Mouse (Mus musculus) hindbrain, embryonic 10.5 days (tissue): ENCODE measurements at regions not wholly inside any gene's neighbourhood (a gene's known extent, or its start where the extent isn't known, plus 50 kb on each side); places are given as distances from the start of the nearest gene placed in this dataset.
"Not testable (repeated sequence)": the region's sequence is repeated elsewhere in the genome, so short reads cannot be mapped to it uniquely, and the experiment has no call there.

Source experiments
- DNase-seq: peaks from one replicate; pipeline ENCODE4 v3.0.0-alpha.2; 2017; ENCODE audit warnings: low spot score
- H3K27ac ChIP-seq: fragments of 300-500 bp; sonication (generic); 2 replicates; pipeline ENCODE4 v1.5.1; 2016; ENCODE audit warnings: mild to moderate bottlenecking, moderate library complexity
- H3K27me3 ChIP-seq: fragments of 300-500 bp; sonication (generic); 2 replicates; pipeline ENCODE4 v1.6.1; 2016; ENCODE audit warnings: mild to moderate bottlenecking; ENCODE audit not compliant: poor library complexity, insufficient read depth, severe bottlenecking
- H3K36me3 ChIP-seq: fragments of 300-500 bp; sonication (generic); 2 replicates; pipeline ENCODE4 v1.6.1; 2016; ENCODE audit warnings: mild to moderate bottlenecking, moderate library complexity
- H3K4me1 ChIP-seq: fragments of 300-500 bp; sonication (generic); replicated peaks from 2 replicates; pipeline ENCODE4 v1.6.1; 2016; ENCODE audit warnings: mild to moderate bottlenecking
- H3K4me3 ChIP-seq: fragments of 300-500 bp; sonication (generic); 2 replicates; pipeline ENCODE4 v1.5.1; 2016; ENCODE audit warnings: mild to moderate bottlenecking, moderate library complexity
- H3K9me3 ChIP-seq: fragments of 300-500 bp; sonication (generic); 2 replicates; pipeline ENCODE4 v1.6.1; 2016; ENCODE audit warnings: mild to moderate bottlenecking, moderate library complexity
- WGBS: fragments of 180-500 bp; shearing (Covaris S2); methylation state at CpG from one replicate; pipeline ENCODE4 v1.1.7; 2016; 5-methylcytosine and 5-hydroxymethylcytosine counted together

- H3K9me3 ChIP-seq, H3K4me1 ChIP-seq, H3K27ac ChIP-seq, DNase-seq, H3K27me3 ChIP-seq, H3K36me3 ChIP-seq, H3K4me3 ChIP-seq: not testable (repeated sequence)
- WGBS, result 70% methylated on average over 2 of the region's 2 CpGs
These were observed 629.7 kb upstream of the Prmt6 start for GRCm38 (mm10) chr3:110880472-110880871.

GRCm38 (mm10) chr3:110865989-110866388, 615.2 kb upstream of the Prmt6 start:
- Histone ChIP-seq H3K9me3 (no peaks in the 10 kb centered on the region), H3K36me3 (no peaks in the 10 kb centered on the region), H3K4me3 (no peak overlapping the region), H3K27ac (no peak overlapping the region), H3K4me1 (no peaks in the 10 kb centered on the region), H3K27me3 (no peaks in the 10 kb centered on the region)
- DNase-seq, result no peak
- WGBS, result 79% methylated on average over 1 of the region's 1 CpGs

GRCm38 (mm10) chr3:110847222-110847621, 596.4 kb upstream of the Prmt6 start:
- H3K9me3 ChIP-seq, result no peaks in the 10 kb centered on the region
- no peaks in the 10 kb centered on the region for H3K36me3 ChIP-seq
- no peak overlapping the region for H3K4me3 ChIP-seq
- DNase-seq, result no peak
- no peaks in the 10 kb centered on the region for H3K27me3 ChIP-seq
- WGBS, result 80% methylated on average over 2 of the region's 2 CpGs
- H3K27ac ChIP-seq, result no peak overlapping the region
- H3K4me1 ChIP-seq, result no peaks in the 10 kb centered on the region

- H3K36me3 ChIP-seq, result no peaks in the 10 kb centered on the region
- no peak for DNase-seq
- no peaks in the 10 kb centered on the region for H3K4me1 ChIP-seq
- no peak overlapping the region for H3K4me3 ChIP-seq
- no peaks in the 10 kb centered on the region for H3K27me3 ChIP-seq
- WGBS, result 84% methylated on average over 3 of the region's 3 CpGs
- no peak overlapping the region for H3K27ac ChIP-seq
- no peaks in the 10 kb centered on the region for H3K9me3 ChIP-seq
These were observed 570.1 kb upstream of the Prmt6 start for GRCm38 (mm10) chr3:110820709-110821401.

DNA sequence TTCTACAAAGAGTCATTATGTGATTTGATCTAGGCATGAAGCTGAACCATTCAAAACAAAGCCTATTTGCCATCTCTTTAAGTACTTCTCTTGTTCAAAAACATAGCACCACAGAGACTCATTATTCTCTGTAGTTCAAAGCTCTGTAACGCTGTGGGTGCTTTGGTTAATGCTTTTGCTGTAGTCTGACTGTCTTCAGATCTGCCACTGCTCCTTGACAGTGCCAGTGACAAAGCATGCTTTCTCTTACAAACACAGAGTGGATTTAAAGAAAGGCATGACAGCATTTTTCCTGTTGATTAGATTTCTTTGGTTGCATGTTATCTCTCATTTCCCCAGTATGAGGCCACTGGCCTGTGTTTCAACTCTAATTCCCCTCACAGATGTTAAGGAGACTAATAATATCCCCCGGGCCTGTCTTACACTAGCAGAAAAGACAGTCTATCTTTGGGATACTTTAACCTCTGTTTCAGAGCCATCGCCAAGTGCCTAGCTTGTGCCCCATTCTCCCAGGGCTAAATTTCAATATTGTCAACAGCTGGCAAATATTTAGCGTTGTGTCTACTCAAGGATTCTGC, 538.3 kb upstream of the Prmt6 start:
- no peaks in the 10 kb centered on the region for H3K9me3 ChIP-seq
- H3K27ac ChIP-seq, result no peak overlapping the region
- DNase-seq, result no peak
- H3K36me3 ChIP-seq, result no peaks in the 10 kb centered on the region
- H3K4me1 ChIP-seq, result peaks cover 9% of the 10 kb centered on the region
- WGBS, result 52% methylated on average over 4 of the region's 4 CpGs
- H3K4me3 ChIP-seq, result no peak overlapping the region
- H3K27me3 ChIP-seq, result no peaks in the 10 kb centered on the region

DNA sequence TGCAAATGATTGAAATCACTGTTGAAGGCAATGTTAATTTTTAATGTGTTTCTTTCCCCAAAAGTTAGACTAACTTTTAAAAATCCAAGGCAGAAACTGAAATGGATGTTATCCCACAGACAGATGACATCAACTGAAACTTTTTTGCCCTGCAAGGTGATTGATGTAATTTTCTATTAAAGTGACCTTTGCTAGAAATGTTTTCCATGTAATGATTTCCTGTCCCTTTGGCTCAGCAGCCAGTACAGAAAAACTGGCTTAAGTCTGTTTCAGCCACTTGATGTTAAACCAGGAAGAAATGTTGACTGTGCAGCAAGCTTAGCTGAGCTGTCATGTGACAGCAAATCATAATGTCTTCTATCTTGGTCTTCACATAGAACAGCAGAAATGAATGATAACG, 504.5 kb upstream of the Prmt6 start:
- Histone ChIP-seq H3K4me1 (no peaks in the 10 kb centered on the region), H3K27ac (no peak overlapping the region), H3K9me3 (no peaks in the 10 kb centered on the region), H3K36me3 (no peaks in the 10 kb centered on the region), H3K27me3 (no peaks in the 10 kb centered on the region), H3K4me3 (no peak overlapping the region)
- no peak for DNase-seq
- 97% methylated on average over 1 of the region's 1 CpGs for WGBS

DNA sequence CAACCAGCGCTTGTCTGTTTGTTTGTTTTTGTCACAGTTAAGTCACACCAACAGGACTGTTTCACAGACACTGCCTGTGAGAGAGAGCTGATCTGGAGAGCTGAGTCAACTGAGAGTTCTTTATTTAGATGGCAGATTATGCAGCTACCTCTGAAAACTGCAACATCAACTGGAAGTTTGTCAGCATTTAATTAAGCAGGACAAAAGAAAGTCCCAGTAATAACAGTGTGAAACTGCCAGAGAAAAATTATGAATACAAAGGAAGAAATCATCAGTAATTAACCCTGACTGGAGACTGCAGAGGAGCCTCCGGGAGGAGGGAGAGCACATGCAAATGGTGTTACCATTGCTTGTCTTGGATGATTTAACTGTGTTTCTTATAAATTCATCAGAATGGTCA, 495.5 kb upstream of the Prmt6 start:
- DNase-seq, result no peak
- Histone ChIP-seq H3K27ac (no peak overlapping the region), H3K4me3 (no peak overlapping the region), H3K9me3 (no peaks in the 10 kb centered on the region), H3K4me1 (no peaks in the 10 kb centered on the region), H3K36me3 (no peaks in the 10 kb centered on the region), H3K27me3 (no peaks in the 10 kb centered on the region)
- 53% methylated on average over 2 of the region's 2 CpGs for WGBS

GRCm38 (mm10) chr3:110700122-110700521, 449.3 kb upstream of the Prmt6 start:
- 35% methylated on average over 4 of the region's 4 CpGs for WGBS
- DNase-seq, result no peak
- Histone ChIP-seq H3K36me3 (no peaks in the 10 kb centered on the region), H3K27ac (no peak overlapping the region), H3K4me3 (no peak overlapping the region), H3K4me1 (peaks cover 7% of the 10 kb centered on the region; the same call in 1 of the 2 replicates), H3K9me3 (no peaks in the 10 kb centered on the region), H3K27me3 (no peaks in the 10 kb centered on the region)

DNA sequence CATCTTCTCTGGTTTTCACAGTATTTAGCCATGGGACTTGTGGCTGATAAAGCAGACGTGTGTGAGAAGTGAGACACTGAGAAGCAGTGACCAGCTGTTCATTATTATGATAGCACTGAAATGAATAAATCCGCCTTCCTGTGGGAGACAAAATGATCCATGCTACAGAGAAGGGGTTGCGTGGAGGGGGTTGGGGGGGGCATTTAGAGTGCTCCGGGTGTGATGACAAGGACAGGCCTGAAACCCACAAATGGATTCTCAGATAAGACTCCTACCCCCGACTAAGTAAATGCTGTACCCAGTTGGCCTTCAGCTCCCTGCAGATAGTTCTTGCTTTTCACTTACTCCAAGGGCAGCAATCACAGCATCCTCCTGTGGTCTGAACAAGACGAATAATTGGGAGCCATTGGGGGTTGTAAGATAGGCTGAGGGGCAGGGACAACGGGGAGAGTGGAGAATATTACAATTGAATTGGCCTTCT, 416.8 kb upstream of the Prmt6 start:
- H3K27ac ChIP-seq, result no peak overlapping the region
- no peak for DNase-seq
- no peaks in the 10 kb centered on the region for H3K9me3 ChIP-seq
- H3K4me3 ChIP-seq, result no peak overlapping the region
- no peaks in the 10 kb centered on the region; the same call in 1 of the 2 replicates for H3K4me1 ChIP-seq
- H3K27me3 ChIP-seq, result no peaks in the 10 kb centered on the region
- no peaks in the 10 kb centered on the region for H3K36me3 ChIP-seq
- WGBS, result 64% methylated on average over 7 of the region's 7 CpGs

DNA sequence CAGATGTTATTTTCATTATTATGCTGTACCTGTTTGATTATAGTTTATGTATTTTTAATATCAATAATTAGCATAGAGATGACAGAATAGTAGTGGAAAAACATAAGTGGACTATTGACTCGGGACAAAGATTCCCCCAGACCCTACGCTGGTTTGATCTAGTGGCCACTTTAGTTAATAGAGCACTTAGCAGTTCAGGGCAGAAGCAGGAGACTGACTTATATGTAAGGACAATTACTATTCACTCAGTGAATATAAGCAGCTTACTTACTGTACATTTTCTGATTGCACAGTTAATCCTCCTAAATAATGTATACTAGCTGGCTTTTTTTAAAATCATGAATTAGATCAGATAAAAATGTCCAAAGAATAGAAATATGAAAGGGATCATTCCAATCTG, 416.2 kb upstream of the Prmt6 start:
- H3K4me3 ChIP-seq, result no peak overlapping the region
- H3K9me3 ChIP-seq, result no peaks in the 10 kb centered on the region
- H3K36me3 ChIP-seq, result no peaks in the 10 kb centered on the region
- no peaks in the 10 kb centered on the region; the same call in 1 of the 2 replicates for H3K4me1 ChIP-seq
- DNase-seq, result no peak
- H3K27ac ChIP-seq, result no peak overlapping the region
- 88% methylated on average over 2 of the region's 2 CpGs for WGBS
- H3K27me3 ChIP-seq, result no peaks in the 10 kb centered on the region

DNA sequence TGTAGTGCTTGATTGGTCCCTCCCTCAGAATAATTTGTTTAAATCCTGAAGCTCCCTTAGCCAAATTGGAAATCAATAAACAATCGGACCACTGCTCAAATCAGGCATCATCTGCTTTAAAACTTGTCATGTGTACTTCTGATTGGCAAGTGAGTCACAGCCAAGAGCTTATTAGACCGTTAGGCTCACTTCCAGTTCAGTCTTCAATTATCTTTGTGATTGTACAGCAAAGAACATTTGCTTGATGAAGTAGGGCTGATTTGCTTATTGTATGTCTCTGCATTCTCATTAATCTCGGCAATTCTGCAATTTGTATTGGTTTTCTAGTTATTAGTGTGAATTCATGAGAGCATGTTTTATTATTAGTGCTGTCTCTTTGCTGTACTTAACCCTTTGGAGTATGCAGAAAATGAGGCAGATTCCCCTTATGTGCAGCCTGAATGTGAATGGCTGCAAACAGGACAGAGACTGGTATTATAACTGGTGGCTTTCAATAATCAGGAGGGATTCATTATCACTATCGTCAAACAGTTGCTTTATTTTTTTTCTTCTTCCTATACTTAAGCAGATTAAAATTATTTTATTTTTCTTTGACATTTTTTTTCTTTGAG, 406.8 kb upstream of the Prmt6 start:
- 83% methylated on average over 4 of the region's 4 CpGs for WGBS
- Histone ChIP-seq H3K4me1 (no peaks in the 10 kb centered on the region), H3K27me3 (no peaks in the 10 kb centered on the region), H3K27ac (no peak overlapping the region), H3K4me3 (no peak overlapping the region), H3K9me3 (no peaks in the 10 kb centered on the region), H3K36me3 (no peaks in the 10 kb centered on the region)
- DNase-seq, result no peak

DNA sequence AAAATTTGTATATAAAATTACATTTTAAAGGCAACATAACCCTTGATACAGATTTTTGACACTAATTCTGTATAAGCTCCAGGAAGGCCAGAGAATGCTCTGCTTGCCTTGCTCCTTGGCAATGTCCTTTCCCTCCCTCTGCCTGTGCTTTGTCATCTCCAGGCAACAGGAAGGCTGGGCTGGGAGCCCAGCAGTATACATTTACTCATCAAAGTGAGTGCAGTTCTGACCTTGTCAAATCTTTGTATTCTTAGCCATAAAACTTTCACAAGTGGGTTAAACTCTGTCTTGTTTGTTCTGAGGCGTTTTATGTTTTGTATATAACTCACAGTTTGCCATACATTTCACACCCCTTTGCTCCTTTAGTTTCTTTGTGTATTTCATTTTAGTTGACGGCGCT, 375.5 kb upstream of the Prmt6 start:
- DNase-seq, result no peak
- WGBS, result 77% methylated on average over 3 of the region's 3 CpGs
- Histone ChIP-seq H3K4me1 (no peaks in the 10 kb centered on the region), H3K27me3 (no peaks in the 10 kb centered on the region), H3K36me3 (no peaks in the 10 kb centered on the region), H3K4me3 (no peak overlapping the region), H3K27ac (no peak overlapping the region), H3K9me3 (no peaks in the 10 kb centered on the region)

- Histone ChIP-seq H3K27me3 (no peaks in the 10 kb centered on the region), H3K9me3 (no peaks in the 10 kb centered on the region), H3K4me1 (peaks cover 6% of the 10 kb centered on the region; the same call in 1 of the 2 replicates), H3K36me3 (no peaks in the 10 kb centered on the region), H3K4me3 (no peak overlapping the region), H3K27ac (no peak overlapping the region)
- no peak for DNase-seq
- WGBS, result 48% methylated on average over 4 of the region's 4 CpGs
These were observed 348.5 kb upstream of the Prmt6 start for GRCm38 (mm10) chr3:110599175-110599853.
